Mouse (Mus musculus): ENCODE measurements around the gene Cnih1.

Gene Cnih1

GRCm38 (mm10) chr14:46787787-46788504, at the start of gene Cnih1:
Gene Cnih1 (minus strand): TSS chr14:46788411.
- ChIA-PET POLR2A (interaction anchor here (0.6 to 10.0 kb wide), 25 partner anchors 10 to 1333 kb away, joined by 3 to 99 read pairs (median 5); partner anchors contain the start of genes Cgrrf1 (in 1 of the 4), Gmfb (in 1 of the 4) and Peli2 (in 1 of the 4)), CTCF (interaction anchor here (0.6 to 3.9 kb wide), 14 partner anchors 10 to 1364 kb away, joined by 3 to 12 read pairs (median 4); no protein-coding TSS in a partner anchor)

- ChIA-PET POLR2A (interaction anchor here in 3 of 4 experiments (0.7 to 1.8 kb wide), 9 partner anchors 11 to 71 kb away, joined by 3 to 8 read pairs (median 5); partner anchors contain the start of genes Gmfb (in 3 of the 3), Cnih1 (in 1 of the 3) and Samd4 (in 1 of the 3)), CTCF (interaction anchor here in 1 of 4 experiments (1.9 kb wide), 1 partner anchor 254 kb away, joined by 7 read pairs; no protein-coding TSS in a partner anchor)
These were observed 44.4 kb upstream of the Cnih1 start for GRCm38 (mm10) chr14:46832354-46833272.

GRCm38 (mm10) chr14:46831837-46832333, 43.7 kb upstream of the Cnih1 start, which contains the start of gene Cgrrf1:
Gene Cgrrf1 (plus strand): TSS chr14:46832125.
- ChIA-PET CTCF (interaction anchor here in 2 of 4 experiments (1.1 to 1.9 kb wide), 2 partner anchors 255 kb away, joined by 4 to 7 read pairs; no protein-coding TSS in a partner anchor), POLR2A (interaction anchor here in 3 of 4 experiments (0.7 to 1.8 kb wide), 11 partner anchors 10 to 71 kb away, joined by 3 to 8 read pairs (median 4); partner anchors contain the start of genes Gmfb (in 3 of the 3), Cnih1 (in 1 of the 3) and Samd4 (in 1 of the 3))

- POLR2A ChIA-PET, result interaction anchor here in 3 of 4 experiments (1.0 to 1.8 kb wide), 10 partner anchors 9 to 70 kb away, joined by 3 to 8 read pairs (median 4); partner anchors contain the start of genes Gmfb (in 3 of the 3), Cnih1 (in 1 of the 3) and Samd4 (in 1 of the 3)
- CTCF ChIA-PET, result interaction anchor here in 2 of 4 experiments (1.1 to 1.9 kb wide), 2 partner anchors 256 kb away, joined by 4 to 7 read pairs; no protein-coding TSS in a partner anchor
These were observed 43.1 kb upstream of the Cnih1 start for GRCm38 (mm10) chr14:46831295-46831694.

- CTCF ChIA-PET, result no interaction called here
- POLR2A ChIA-PET, result no interaction called here
These were observed 39.2 kb upstream of the Cnih1 start for GRCm38 (mm10) chr14:46827430-46827829.

- ChIA-PET CTCF (no interaction called here), POLR2A (interaction anchor here in 1 of 4 experiments (1.4 kb wide), 1 partner anchor 36 kb away, joined by 5 read pairs; the partner anchor contains the start of gene Cnih1)
These were observed 35.8 kb upstream of the Cnih1 start for GRCm38 (mm10) chr14:46823996-46824395.

- ChIA-PET POLR2A (interaction anchor here in 3 of 4 experiments (1.3 to 2.6 kb wide), 9 partner anchors 10 to 63 kb away, joined by 3 to 11 read pairs (median 4); partner anchors contain the start of genes Cgrrf1 (in 3 of the 3) and Cnih1 (in 1 of the 3)), CTCF (no interaction called here)
These were observed 33.9 kb upstream of the Cnih1 start, which contains the start of gene Gmfb for GRCm38 (mm10) chr14:46821873-46822716. Gene Gmfb (minus strand): TSS chr14:46822242.

- CTCF ChIA-PET, result interaction anchor here in 1 of 4 experiments (0.9 kb wide), 1 partner anchor 1034 kb away, joined by 14 read pairs; no protein-coding TSS in a partner anchor
These were observed 33.2 kb upstream of the Cnih1 start for GRCm38 (mm10) chr14:46821271-46821872.

GRCm38 (mm10) chr14:46819961-46820360, 31.8 kb upstream of the Cnih1 start:
- ChIA-PET CTCF (interaction anchor here in 1 of 4 experiments (0.8 kb wide), 1 partner anchor 267 kb away, joined by 3 read pairs; no protein-coding TSS in a partner anchor), POLR2A (interaction anchor here in 3 of 4 experiments (0.6 to 2.6 kb wide), 6 partner anchors 13 to 1832 kb away, joined by 3 to 11 read pairs (median 4); partner anchors contain the start of gene Cnih1 (in 1 of the 3))

More at GRCm38 (mm10) chr14:46821271-46821872, 33.2 kb upstream of the Cnih1 start:
- POLR2A ChIA-PET, result interaction anchor here in 3 of 4 experiments (0.6 to 2.6 kb wide), 13 partner anchors 10 to 1057 kb away, joined by 3 to 11 read pairs (median 4); partner anchors contain the start of genes Cgrrf1 (in 3 of the 3) and Cnih1 (in 1 of the 3)

- CTCF ChIA-PET, result no interaction called here
- POLR2A ChIA-PET, result interaction anchor here in 1 of 4 experiments (0.7 to 1.7 kb wide), 3 partner anchors 13 to 27 kb away, joined by 4 to 5 read pairs (median 4); no protein-coding TSS in a partner anchor
These were observed 30.5 kb upstream of the Cnih1 start for GRCm38 (mm10) chr14:46818743-46819142.

- CTCF ChIA-PET, result interaction anchor here in 1 of 4 experiments (0.6 kb wide), 1 partner anchor 102 kb away, joined by 3 read pairs; no protein-coding TSS in a partner anchor
- POLR2A ChIA-PET, result interaction anchor here in 2 of 4 experiments (0.5 to 1.7 kb wide), 5 partner anchors 9 to 294 kb away, joined by 4 to 6 read pairs (median 4); no protein-coding TSS in a partner anchor
These were observed 28.9 kb upstream of the Cnih1 start for GRCm38 (mm10) chr14:46816916-46817622.

GRCm38 (mm10) chr14:46815640-46816039, 27.4 kb upstream of the Cnih1 start:
- ChIA-PET POLR2A (interaction anchor here in 1 of 4 experiments (0.5 to 3.9 kb wide), 5 partner anchors 9 to 376 kb away, joined by 3 to 16 read pairs (median 6); partner anchors contain the start of genes Cgrrf1 and Cnih1), CTCF (interaction anchor here in 1 of 4 experiments (1.3 kb wide), 1 partner anchor 28 kb away, joined by 5 read pairs; the partner anchor contains the start of gene Cnih1)

GRCm38 (mm10) chr14:46807927-46808326, 19.7 kb upstream of the Cnih1 start:
- POLR2A ChIA-PET, result interaction anchor here in 2 of 4 experiments (0.7 to 2.6 kb wide), 4 partner anchors 8 to 468 kb away, joined by 3 to 10 read pairs (median 5); no protein-coding TSS in a partner anchor

GRCm38 (mm10) chr14:46806186-46806585, 18.0 kb upstream of the Cnih1 start:
- CTCF ChIA-PET, result no interaction called here
- POLR2A ChIA-PET, result interaction anchor here in 2 of 4 experiments (1.1 to 2.6 kb wide), 7 partner anchors 9 to 22 kb away, joined by 3 to 10 read pairs (median 4); partner anchors contain the start of gene Gmfb (in 1 of the 2)

More at GRCm38 (mm10) chr14:46807927-46808326, 19.7 kb upstream of the Cnih1 start:
- CTCF ChIA-PET, result interaction anchor here in 1 of 4 experiments (0.6 kb wide), 1 partner anchor 279 kb away, joined by 4 read pairs; no protein-coding TSS in a partner anchor

GRCm38 (mm10) chr14:46803791-46804190, 15.6 kb upstream of the Cnih1 start:
- ChIA-PET POLR2A (interaction anchor here in 1 of 4 experiments (0.5 to 3.1 kb wide), 3 partner anchors 10 to 564 kb away, joined by 4 to 9 read pairs (median 4); no protein-coding TSS in a partner anchor), CTCF (no interaction called here)

All from embryonic stem cell, embryonic (primary cell).